Mouse (Mus musculus) small intestine, adult 2 months (tissue): ENCODE measurements at regions not wholly inside any gene's neighbourhood (a gene's known extent, or its start where the extent isn't known, plus 50 kb on each side); places are given as distances from the start of the nearest gene placed in this dataset.

Experiments used
- CTCF ChIP-seq: fragments of 200-500 bp; IDR thresholded peaks from 2 replicates; pipeline ENCODE4 v1.5.1; 2012; ENCODE audit warnings: low read depth, mild to moderate bottlenecking, control low read depth, inconsistent platforms, low read length, moderate library complexity, mixed read lengths; ENCODE audit not compliant: insufficient replicate concordance, insufficient read length; ENCODE audit errors: extremely low read depth
- POLR2A ChIP-seq: fragments of 200-500 bp; IDR thresholded peaks from 2 replicates; pipeline ENCODE4 v1.6.1; 2012; ENCODE audit warnings: low read depth, mild to moderate bottlenecking, control low read depth, inconsistent platforms, low read length, moderate library complexity

DNA sequence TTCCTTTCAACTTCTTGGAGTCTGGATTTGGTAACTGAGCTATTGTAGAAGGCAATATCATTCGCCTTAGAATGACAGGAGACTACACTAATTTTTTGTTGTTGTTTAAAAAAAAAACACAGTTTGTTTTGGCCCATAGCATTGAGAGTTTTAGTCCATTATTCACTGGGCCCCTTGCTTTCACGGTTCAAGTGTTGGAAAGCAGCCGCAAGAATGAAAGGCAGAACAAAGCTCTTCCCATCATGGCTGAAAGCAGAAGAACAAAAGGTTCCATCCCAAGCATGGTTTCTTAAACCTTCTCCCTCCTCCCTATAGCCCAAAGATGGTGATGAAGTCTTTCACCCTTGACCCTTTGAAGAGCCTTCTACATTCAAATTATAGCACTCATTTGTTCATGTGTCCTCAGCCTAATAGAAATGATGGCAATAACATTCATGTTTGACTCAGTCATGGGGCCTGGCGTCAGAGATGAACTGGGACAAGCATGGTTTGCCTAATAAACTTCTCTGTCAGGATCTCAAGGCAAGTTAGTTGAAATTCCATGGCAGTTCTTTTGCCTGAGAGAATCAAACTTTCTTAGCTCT, 157.1 kb downstream of the Pros1 start:
- TF ChIP-seq CTCF: no peak
- TF ChIP-seq POLR2A: no peak
